Mouse (Mus musculus) left cerebral cortex, postnatal 4 days (tissue): ENCODE measurements at regions not wholly inside any gene's neighbourhood (a gene's known extent, or its start where the extent isn't known, plus 50 kb on each side); places are given as distances from the start of the nearest gene placed in this dataset.
A peak's percentile ranks its signal among the peaks of the same experiment; 100 is the strongest.

Source experiments
- DNase-seq: peaks from one replicate; pipeline ENCODE4 v3.0.0-alpha.2; 2022
- intact Hi-C: fragments of 180-260 bp; cut with DNase I; formaldehyde crosslinking; loops from one replicate; pipeline ENCODE4 v1.15.1; 2025

DNA sequence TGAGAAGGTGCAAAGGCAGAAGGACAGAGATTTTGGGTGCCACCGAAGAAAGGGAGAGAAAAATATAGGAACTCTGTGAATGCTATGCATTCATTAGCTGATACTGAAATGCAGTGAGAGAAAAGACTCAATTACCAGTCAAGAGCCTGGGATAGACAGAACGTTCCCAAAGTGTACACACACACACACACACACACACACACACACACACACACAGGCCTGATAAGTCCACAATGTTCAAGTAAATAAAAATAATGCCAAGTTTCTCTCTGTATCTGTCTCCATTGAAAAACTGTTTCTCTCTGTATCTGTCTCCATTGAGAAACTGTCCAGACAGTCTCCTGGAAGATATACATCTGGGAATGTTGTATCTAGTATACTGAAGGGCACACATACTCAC, 124.1 kb downstream of the Hlx start:
- no peak for DNase-seq
- intact Hi-C loops = no loop called here

DNA sequence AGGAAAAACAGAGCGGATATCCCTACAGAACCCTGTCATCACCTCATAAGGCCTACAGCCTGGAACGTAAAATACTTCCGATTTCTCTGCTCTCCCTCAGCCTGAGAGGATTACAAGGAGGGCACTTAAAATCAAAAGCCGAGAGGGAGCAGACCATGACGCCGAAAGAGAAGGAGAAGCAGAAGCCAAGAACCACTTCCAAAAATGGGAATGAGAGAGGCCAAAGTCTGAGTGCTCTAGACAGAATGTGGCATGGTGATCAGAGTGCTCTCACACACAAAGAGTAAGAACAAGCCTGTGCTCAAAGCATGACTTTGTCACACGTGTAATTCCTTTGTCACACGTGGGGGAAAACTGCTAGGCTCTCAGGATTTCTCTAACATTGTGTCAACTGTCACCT, 125.9 kb downstream of the Hlx start:
- intact Hi-C loops = no loop called here
- no peak for DNase-seq

DNA sequence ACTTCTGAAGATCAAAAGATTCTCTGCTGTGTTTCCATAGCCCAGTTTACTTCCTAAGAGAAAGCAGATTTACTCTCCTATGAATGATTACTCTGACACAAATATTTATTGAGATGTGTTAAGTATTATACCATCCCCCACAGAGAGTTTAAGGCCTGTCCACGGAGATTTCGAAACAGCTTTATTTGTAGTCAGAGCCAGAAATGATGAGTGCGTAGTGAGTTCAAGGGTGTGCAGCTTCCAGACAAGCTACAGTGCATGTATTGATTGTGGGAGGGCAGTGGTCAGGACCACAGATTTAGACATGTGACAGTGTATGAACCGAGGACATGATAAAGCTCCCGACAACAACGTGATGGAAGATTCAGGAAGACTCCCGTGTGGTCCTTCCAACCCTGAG, 126.8 kb downstream of the Hlx start:
- no peak for DNase-seq
- intact Hi-C loops = no loop called here

DNA sequence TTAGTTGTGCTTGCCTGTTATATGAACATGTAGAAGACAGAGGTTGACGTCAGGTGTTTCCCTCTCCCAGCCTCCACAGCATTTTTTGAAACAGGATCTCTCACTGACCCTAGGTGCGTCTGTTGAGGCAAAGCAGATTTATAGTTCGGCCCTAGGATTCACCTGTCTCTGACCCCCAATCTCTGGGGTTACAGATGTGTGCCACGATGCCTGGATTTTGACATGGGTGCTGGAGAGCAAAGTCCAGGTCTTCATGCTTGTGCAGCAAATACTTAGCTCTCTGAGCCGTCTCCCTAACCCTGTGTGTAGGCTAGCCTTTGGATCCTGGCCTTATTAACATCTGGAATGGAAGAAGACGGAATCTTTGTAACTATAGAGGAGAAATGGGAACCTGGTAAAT, 129.3 kb downstream of the Hlx start:
- no peak for DNase-seq
- intact Hi-C loops = no loop called here

DNA sequence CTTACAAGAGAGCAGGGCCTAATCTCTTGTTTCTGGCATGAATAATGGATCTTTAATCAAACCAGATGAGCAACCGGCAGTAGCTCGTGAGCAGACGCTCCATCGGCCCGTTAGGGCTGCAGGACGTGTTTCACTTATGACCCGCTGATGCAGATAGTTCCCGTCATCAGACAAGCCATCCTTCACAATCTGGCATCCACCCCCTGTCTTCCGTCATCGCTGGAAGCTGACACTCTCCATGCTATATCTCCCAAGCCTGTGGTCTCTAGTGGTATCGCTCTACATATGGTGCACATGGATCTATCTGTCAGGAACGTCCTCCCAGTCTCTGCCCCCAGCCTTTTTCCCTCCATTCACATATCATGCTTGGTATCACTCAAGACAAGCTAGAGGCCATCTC, 137.0 kb downstream of the Hlx start:
- intact Hi-C loops = no loop called here
- no peak for DNase-seq

DNA sequence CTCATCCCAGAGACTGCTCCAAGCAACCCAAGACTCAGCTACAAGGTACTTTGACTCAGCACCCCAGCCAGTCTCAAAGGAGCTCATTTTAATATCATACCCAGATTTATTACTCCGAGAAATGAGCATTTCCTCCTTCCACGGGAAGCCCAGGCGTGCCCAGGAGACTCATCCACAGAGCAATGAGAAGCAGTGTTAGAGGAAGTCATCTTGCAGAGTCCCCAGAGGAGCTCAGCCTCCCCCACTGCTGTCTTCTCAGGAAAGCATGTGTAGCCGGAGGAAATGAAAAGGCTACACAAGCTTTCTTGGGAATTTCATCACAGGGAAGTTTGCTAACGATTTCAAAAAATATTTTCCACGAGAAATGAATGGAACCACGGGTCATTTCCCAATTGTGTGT, 141.8 kb downstream of the Hlx start:
- intact Hi-C loops = no loop called here

DNA sequence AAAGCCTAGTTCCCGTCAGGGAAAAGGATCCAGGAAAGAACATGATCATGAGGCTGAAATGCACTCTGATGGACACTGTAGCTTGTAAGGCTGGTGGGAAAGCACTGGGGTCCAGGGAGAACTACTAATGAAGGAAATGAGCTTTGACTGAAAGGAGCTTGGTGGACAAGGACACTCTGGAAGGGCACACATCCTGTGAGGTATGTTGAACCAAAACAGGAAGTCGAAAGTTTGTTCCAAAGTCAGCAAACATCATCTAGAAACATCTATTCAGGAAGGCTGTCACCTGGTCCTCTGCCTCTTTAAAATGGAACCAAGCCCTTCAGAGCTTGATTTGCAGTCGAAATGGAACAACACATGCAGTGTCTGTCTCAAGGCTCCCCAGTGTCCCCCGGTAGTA, 143.1 kb downstream of the Hlx start:
- no peak for DNase-seq
- intact Hi-C loops = no loop called here

More for the DNA sequence above, 141.8 kb downstream of the Hlx start:
- no peak for DNase-seq

DNA sequence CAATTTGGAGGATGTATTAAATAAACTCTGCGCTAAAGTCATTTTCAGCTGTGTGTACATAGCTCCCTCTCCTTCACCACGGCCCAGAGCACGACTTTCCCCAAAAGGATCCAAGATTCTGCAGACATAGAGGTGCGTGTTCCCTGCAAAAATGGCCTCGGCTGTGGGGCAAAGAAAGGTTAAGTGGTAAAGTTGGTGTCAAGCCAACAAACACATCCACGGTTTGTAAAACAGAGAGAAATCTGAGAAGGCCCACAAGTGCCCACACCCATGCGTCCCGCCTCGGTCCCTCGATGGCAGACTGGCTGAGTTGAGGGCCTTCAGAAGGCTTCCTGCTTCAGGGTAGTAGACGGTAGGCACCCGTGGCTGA, 147.9 kb downstream of the Hlx start:
- DNase-seq = no peak
- intact Hi-C loops = no loop called here

DNA sequence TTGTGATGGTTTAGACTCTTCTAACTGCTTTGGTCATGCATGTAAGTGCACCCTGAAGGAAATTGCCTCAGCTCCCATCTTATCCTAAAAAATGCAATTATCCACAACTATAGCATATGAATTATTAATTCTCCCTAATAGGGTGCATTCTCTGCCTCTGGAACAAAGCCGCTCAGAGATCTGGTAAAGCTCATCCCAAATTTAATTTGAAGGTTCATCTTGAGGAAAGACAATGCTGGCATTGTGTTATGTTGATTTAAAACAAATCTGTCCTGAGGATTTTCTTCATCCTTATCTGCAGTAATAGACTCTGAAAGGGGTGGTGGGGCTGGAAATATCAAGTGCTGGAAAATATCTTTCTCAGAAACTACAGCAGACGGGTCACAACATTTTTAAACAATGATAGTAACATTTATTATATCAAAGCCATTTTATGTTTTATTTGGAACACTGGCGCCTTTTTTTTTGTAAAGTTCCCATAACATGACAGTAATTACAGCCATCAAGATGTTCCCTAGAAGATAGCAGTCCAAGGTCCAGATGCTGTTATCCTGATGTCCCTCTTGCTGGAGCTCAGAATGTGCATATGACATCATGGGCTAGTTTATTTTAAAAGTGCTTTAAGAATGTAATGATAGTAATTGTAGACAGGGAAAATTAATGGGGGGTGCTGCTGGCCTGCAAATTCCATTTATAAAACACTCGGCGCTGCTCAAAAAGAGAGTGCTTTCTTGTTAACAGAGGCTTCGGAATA, 148.5 kb downstream of the Hlx start:
- intact Hi-C loops = no loop called here
- DNase-seq = no peak

DNA sequence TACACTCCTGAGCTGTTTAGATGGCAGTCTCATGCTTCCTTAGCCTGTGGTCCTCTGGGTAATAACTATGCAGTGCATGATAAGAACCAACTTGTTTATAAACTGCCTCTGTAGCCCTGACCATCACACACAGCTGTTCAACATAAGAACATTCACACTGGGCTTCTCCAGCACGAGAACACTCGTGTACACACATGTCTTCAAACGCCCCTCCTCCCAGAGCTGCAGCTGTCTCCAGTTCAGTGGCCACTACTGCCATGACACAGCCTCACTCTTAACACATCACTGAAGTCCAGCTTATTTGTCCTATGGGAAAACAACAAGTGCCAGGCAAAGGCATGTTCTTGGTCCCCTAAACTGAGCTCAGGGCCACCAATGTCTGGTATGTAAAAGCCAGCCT, 152.9 kb downstream of the Hlx start:
- no peak for DNase-seq
- intact Hi-C loops = no loop called here

DNA sequence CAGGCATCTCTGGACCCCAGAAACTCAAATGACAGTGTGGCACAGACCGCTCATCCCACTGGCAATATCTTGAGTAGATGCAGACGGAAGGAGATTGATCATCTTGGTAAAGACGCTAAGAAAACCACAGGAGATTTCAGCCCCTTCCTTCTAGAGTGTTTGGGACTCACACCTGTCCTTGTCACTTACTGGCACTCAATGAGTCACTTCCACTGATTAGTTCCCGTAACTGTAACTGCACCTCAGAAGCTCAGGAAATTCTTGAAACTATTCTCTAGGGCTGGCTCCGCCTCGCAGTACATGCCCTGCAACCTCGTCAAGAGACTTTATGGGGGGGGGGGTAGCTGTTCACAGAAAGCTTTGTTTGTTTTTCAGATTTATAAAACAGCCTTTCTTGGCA, 155.9 kb downstream of the Hlx start:
- intact Hi-C loops = no loop called here
- no peak for DNase-seq

DNA sequence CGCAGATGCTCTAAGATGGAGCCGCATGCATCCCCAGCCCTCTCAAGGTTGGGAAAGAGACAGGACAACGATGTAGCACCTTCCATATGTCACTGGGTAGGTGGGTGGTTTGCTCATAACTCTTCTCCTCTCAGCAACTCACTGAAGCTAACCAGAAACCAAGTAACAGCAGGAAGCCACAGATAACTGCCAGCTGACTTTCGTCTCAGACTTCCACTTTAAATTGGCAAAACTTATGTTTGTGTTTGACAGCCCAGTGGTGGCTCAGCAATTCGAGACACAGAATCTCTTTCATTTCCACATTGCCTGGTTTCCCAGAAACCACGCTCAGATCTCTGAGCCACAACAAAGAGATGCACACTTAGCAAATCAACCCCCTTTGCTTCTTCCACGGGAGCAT, 159.1 kb downstream of the Hlx start:
- DNase-seq = no peak
- intact Hi-C loops = no loop called here

DNA sequence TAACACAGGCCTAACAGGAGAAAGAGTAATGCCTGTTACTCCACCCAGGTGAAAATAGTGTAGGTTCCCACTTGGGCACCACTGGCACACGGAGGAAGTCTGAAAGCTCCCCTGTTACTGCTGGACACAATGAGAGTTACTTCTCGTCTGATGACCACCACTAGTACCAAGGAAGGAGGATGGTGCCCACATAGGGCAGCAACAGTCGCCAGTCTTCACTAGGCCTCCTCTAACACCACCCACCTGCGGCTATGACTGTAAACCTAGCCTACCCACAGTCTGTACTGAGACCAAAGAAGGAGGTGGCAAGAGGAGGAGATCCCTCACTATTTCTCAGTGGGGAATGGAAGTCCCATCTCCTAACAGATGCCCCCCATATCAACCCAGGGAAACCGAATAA, 161.7 kb downstream of the Hlx start:
- intact Hi-C loops = no loop called here
- no peak for DNase-seq

DNA sequence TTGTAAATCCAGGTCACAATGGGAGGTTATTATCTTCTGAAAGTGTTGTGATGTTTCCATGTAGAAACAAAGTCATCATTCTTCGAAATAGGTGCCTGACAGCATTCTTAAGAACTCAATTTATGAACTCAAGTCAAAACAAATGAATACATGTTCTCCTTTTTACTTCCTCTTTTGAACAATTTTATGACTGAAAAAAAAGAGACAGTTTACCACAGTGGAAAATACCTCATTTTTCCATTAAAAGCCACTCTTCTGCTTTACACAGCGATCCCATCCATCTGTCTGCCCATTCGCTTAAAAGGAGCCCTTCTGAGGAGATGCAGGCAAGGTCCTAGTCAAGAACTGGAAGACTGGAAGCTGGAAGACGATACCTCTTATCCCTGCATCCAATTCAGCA, 169.5 kb downstream of the Hlx start:
- DNase-seq = no peak
- intact Hi-C loops = no loop called here

DNA sequence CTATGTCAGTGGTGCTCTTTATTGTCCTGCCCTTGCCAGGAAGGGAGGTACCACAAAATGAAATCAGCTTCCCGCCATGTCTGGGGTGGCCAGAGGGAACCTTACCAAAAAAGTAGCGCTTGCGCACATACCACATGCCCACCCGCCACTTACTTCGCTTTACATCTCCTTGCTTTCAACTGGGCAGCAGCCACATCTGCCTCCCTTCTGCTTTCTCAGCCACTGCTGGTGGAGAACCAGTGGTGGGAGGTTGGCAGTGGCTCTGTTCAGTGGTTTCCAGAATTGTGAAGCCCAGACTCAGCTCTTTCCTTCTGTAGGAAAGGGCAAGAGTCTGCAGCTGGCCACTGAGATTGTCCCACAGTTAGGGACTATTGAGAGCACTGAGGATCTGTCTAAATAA, 170.2 kb downstream of the Hlx start:
- intact Hi-C loops = no loop called here
- no peak for DNase-seq

DNA sequence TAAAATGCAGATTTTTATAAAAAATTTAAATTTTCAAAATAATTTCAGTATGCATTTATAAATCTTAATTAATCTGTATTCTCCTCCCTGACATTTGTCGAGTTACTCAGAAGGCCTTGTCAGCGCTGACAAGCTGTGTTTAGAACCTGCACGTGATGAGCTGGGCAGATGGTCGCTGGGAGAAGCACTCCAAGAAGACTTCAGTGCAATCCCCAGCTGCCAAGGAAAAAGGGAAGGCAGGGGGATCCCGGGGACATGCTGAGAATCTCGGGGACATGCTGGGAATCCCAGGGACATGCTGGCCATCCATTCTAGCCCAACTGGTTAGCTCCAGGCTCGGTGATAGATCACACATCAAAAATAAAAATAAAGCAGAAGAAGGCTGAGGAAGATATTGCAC, 172.9 kb downstream of the Hlx start:
- DNase-seq = peak; percentile 31
- intact Hi-C loops = no loop called here

DNA sequence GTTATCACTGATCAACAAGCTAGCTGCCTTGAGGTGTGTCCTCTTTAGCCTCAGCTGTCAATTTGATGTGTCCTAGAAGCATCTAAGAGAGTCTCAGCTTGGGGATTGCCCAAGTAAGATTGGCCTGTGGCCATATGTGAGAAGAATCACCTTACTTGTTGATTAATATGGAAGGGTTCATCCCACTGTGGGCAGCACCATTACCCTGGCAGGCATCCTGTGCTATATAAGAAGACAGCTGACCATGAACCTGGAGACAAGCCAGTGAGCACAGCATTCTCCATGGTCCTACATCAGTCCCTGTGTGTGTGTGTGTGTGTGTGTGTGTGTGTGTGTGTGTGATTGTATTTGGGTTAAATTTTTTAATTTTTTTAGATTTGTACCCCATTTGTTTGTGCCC, 178.6 kb downstream of the Hlx start:
- intact Hi-C loops = no loop called here
- no peak for DNase-seq

DNA sequence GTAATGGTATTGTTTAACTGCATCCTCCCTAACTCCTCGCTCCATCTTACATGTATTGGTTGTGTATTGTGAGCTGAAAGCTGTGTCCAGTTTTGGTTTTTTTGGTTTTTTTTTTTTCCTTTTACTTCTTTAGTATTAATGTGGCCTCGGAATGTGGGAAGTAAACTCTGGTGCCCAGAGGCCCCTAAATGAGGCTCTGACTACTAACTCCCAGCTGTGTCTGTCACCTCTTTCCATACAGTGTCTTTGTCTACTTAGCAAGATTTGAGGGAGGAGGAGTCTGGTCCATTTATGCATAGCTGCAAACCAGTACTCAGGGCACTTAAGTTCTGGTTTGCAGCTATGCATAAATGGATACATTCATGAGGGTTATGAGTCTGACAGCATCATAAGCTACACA, 181.9 kb downstream of the Hlx start:
- DNase-seq = no peak
- intact Hi-C loops = no loop called here

DNA sequence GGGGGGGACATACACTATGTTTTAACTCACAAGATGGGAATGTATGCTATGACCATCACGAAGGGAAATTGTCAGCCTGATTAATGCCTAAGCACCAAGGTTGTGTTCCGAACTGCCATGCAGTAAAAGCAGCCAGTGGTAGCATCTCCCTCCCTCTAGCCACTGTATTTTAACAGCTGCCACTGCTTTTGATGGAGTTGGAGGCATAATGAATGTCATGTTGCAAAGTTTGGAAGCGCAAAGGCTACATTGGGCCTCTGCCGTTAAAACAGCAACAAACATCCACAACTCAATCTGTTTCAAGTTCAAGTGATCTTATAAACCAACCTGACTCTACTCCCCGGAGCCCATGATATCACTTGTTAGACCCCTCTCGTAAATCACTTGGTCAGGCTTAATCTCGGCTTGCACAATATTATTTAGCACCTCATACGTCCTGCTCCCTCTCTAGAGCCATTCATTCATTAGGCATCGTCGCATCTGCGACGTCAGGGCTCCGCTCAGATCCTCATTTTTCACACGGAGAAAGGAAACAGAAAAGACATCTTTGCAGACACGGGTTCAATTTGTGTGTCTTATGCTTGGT, 184.7 kb downstream of the Hlx start:
- DNase-seq = no peak
- intact Hi-C loops = no loop called here

DNA sequence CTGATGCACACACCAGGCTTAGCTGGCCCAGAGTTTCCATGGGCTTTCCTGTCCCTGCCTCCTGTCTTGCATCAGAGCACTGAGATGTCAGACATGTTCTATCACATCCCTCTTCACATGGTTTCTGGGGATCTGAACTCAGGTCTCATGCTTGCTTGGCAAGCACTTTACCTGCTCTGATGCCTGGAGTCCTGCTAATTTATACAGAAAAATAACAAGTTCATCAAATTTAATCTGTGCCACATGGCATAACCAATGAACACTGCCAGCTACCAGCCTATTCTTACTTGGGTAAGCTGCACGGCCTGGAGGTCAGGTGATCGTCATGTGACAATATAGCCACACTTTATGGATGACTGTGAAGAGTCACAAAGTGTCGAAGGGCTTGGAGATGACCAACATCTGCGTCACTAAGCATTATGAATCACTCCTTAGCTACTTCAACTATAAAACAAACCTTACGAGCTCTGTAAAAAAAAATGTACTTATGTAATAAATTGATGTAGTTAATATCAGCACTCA, 186.2 kb downstream of the Hlx start:
- intact Hi-C loops = no loop called here
- no peak for DNase-seq

DNA sequence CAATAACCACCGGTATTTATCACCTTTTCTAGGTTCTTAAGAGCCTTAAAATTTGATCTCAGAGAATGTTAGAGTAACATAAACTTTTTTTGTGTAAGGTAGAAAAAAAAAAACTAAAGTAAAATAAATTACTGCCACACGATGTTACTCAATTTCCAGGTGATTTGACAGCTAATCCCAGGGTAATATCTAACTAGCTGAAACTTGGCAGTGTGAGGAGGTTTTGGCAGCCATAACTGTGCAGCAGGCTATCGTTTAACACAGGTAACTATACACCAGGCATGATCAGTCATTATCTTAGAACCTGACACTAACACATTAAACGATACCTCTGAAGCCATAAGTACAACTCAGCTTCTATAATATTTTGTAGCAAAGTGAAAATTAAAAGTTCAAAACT, 187.3 kb downstream of the Hlx start:
- intact Hi-C loops = no loop called here
- DNase-seq = no peak

DNA sequence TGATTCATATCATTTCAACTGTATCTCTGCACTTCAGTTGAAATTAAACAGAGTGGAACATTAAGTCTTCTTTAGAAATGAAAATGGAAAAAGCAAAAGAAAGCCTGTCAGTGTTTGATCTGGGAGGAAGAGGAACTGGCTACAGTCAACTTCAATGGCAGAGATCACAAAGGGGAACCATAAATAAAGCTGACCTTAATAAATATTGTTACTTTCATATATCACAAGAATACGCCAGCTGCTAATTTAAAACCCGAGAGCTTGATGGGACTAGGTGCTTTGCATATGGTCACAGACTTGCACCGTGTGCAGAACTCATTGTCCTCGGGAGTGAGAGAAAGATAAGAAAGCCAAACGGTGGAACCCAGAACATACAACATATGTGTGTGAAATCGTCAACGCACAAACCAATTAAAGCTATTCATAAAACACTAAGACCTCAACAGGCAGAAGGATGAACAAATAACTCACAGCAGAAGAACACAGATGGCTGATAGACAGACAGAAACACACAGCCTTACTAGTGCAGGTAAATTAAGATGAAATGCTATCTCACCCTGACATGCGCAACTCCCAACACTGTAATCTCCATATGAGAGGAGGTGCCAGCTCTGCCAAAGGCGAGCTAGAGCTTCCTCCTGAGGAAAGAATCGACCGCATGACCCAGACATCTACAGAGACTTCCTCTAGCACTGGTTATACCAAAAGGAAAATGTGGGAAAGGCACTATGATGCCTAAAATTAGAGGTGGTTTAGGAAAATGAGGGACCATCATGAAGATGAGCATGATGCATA, 189.9 kb downstream of the Hlx start:
- intact Hi-C loops = no loop called here
- no peak for DNase-seq
